Mouse (Mus musculus) neural tube, embryonic 14.5 days (tissue): ENCODE measurements around the gene Lins1. TPM values are rescaled to one million over a fixed set of nuclear protein-coding genes. Genes with fewer than 3 reads are reported as not detected.

Source experiments
- ATAC-seq: fragments of 200-750 bp; cut with Nextera tagmentation; 2 replicates; pipeline ENCODE4 v1.8.0; 2017; ENCODE audit warnings: low read depth, mild to moderate bottlenecking, moderate TSS enrichment, moderate library complexity
- H3K27ac ChIP-seq: fragments of 300-500 bp; sonication (generic); 2 replicates; pipeline ENCODE4 v1.5.1; 2014; ENCODE audit warnings: low read depth, mild to moderate bottlenecking, control low read depth, low read length, moderate library complexity, mixed read lengths
- H3K27me3 ChIP-seq: fragments of 300-500 bp; sonication (generic); 2 replicates; pipeline ENCODE4 v1.6.1; 2014; ENCODE audit warnings: low read length; ENCODE audit not compliant: control insufficient read depth, insufficient read depth
- H3K36me3 ChIP-seq: fragments of 300-500 bp; sonication (generic); 2 replicates; pipeline ENCODE4 v1.6.1; 2014; ENCODE audit warnings: low read length, mixed read lengths; ENCODE audit not compliant: control insufficient read depth, insufficient read depth
- H3K4me1 ChIP-seq: fragments of 300-500 bp; sonication (generic); 2 replicates; pipeline ENCODE4 v1.6.1; 2014; ENCODE audit warnings: low read length; ENCODE audit not compliant: control insufficient read depth, insufficient read depth
- H3K4me2 ChIP-seq: fragments of 300-500 bp; sonication (generic); 2 replicates; pipeline ENCODE4 v1.6.1; 2014; ENCODE audit warnings: mild to moderate bottlenecking, low read depth, low read length, control low read depth
- H3K4me3 ChIP-seq: fragments of 300-500 bp; sonication (generic); 2 replicates; pipeline ENCODE4 v1.5.1; 2014; ENCODE audit warnings: low read depth, low read length, control low read depth, mixed read lengths
- H3K9ac ChIP-seq: fragments of 300-500 bp; sonication (generic); replicated peaks from 2 replicates; pipeline ENCODE4 v1.6.1; 2014; ENCODE audit warnings: low read depth, mild to moderate bottlenecking, control low read depth, low read length, mixed read lengths
- H3K9me3 ChIP-seq: fragments of 300-500 bp; sonication (generic); 2 replicates; pipeline ENCODE4 v1.6.1; 2016; ENCODE audit warnings: low read length; ENCODE audit not compliant: control insufficient read depth
- WGBS: fragments of 180-500 bp; shearing (Covaris S2); extraction: QIAGEN DNeasy Blood & Tissue Kit; methylation state at CpG from one replicate; pipeline ENCODE4 v1.1.7; 2014; 5-methylcytosine and 5-hydroxymethylcytosine counted together
- polyA plus RNA-seq: library from polyadenylated mRNA; unstranded; fragments of >200 nt; fragmentation: Nextera tagmentation; extraction: Ambion mirVana; gene quantifications from 2 replicates; pipeline ENCODE4 v1.2.1, GENCODE M21; 2014

Lins1 gene
- polyA plus RNA-seq = 20.8 and 22.7 TPM in 2 replicates

DNA sequence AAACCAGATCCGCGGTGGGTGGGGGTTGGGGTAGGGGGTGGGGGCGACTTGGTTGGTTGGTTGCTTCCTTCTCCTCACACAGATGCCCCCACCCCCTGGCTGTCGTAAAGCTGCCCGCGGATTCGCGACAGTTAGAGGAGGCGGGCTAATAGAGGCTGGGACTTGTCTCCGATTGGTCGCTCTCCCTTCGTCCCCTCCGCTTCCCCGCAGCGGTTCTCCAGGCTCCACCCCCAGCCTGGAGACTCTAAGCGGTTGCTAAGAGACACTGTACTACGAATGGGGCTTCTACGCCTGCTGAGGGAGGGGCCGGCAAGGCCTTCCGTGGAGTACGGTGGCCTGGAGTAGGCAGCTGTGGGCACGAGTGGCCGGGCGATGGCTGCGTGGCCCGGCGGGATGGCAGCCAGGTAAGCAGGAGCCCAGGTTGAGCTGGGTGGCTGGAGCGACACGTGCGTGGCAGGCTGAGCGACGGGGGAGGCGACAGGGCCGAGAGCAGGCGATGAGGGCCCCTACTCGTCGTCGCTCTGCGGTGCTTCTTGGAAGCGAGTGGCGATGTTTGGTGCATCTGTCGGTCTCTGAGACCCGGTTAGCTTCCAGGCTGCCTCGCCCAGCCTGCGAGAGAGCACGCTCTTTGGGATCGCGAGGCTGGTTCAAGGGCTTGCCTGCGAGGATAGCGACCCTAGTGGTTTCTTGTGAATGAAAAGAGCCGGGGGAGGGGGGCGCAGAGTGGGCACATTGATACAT lies at the start of gene Lins1:
Gene Lins1, plus strand, starts transcription at position 270 of the 741 bp plus-strand sequence.
- Histone ChIP-seq H3K4me1 (peaks cover 12% of the 10 kb centered on the region; the same call in 1 of the 2 replicates), H3K27me3 (no peaks in the 10 kb centered on the region), H3K9ac (peak within 1 kb of the TSS; percentile 80), H3K9me3 (no peaks in the 10 kb centered on the region), H3K4me3 (peak within 1 kb of the TSS; percentile 68), H3K4me2 (peak within 1 kb of the TSS; percentile 96), H3K36me3 (no peaks in the 10 kb centered on the region), H3K27ac (peak within 1 kb of the TSS; percentile 92)
- under 1% methylated on average over 52 of the region's 52 CpGs for WGBS
- ATAC-seq = peak; percentile 99

DNA sequence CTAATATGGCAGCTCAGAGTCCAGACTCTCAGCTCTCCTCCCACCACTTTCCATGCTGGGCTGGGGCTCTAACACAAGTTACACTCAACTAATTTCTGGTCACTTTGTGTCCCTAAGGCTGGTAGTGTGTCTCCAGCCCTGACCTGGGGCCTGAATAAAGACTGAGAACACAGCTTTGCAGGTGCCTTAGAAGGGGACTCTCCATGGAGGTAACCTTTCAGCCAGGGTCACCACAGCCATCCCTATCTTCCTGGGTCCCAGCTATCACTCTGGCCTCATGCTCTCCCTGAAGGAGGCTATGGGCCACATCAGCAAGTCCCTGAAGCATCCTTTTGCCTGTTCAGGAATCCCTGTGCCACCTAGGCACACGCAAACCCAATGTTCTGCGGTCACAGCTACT lies 44.0 kb upstream of the Lins1 start:
- Histone ChIP-seq H3K9ac (no peak overlapping the region), H3K27ac (no peak overlapping the region), H3K27me3 (no peaks in the 10 kb centered on the region), H3K4me2 (no peak overlapping the region), H3K9me3 (no peaks in the 10 kb centered on the region), H3K4me1 (no peaks in the 10 kb centered on the region), H3K4me3 (no peak overlapping the region), H3K36me3 (0 out of 2 replicates have a peak, but pooled peaks cover 9% of the 10 kb centered on the region)
- ATAC-seq = no peak
- WGBS = 97% methylated on average over 2 of the region's 2 CpGs

GRCm38 (mm10) chr7:66649181-66649580 lies 40.5 kb upstream of the Lins1 start:
- H3K27ac ChIP-seq = no peak overlapping the region

GRCm38 (mm10) chr7:66650883-66651282 lies 38.8 kb upstream of the Lins1 start:
- no peaks in the 10 kb centered on the region for H3K9me3 ChIP-seq
- no peak overlapping the region for H3K4me3 ChIP-seq
- no peak overlapping the region for H3K27ac ChIP-seq
- no peaks in the 10 kb centered on the region for H3K4me1 ChIP-seq
- no peak overlapping the region for H3K4me2 ChIP-seq
- ATAC-seq = no peak
- H3K36me3 ChIP-seq = 0 out of 2 replicates have a peak, but pooled peaks cover 5% of the 10 kb centered on the region
- H3K9ac ChIP-seq = no peak overlapping the region
- H3K27me3 ChIP-seq = no peaks in the 10 kb centered on the region
- 53% methylated on average over 5 of the region's 5 CpGs for WGBS

More at GRCm38 (mm10) chr7:66649181-66649580, 40.5 kb upstream of the Lins1 start:
- H3K9me3 ChIP-seq = no peaks in the 10 kb centered on the region
- H3K4me2 ChIP-seq = no peak overlapping the region
- no peaks in the 10 kb centered on the region for H3K4me1 ChIP-seq
- ATAC-seq = no peak
- H3K27me3 ChIP-seq = no peaks in the 10 kb centered on the region
- WGBS = 92% methylated on average over 2 of the region's 2 CpGs
- 0 out of 2 replicates have a peak, but pooled peaks cover 5% of the 10 kb centered on the region for H3K36me3 ChIP-seq
- H3K9ac ChIP-seq = no peak overlapping the region
- no peak overlapping the region for H3K4me3 ChIP-seq

GRCm38 (mm10) chr7:66652216-66652615 lies 37.5 kb upstream of the Lins1 start:
- no peak overlapping the region for H3K4me3 ChIP-seq
- no peaks in the 10 kb centered on the region for H3K4me1 ChIP-seq
- H3K9ac ChIP-seq = no peak overlapping the region
- H3K9me3 ChIP-seq = no peaks in the 10 kb centered on the region
- H3K27me3 ChIP-seq = no peaks in the 10 kb centered on the region
- no peak for ATAC-seq
- H3K36me3 ChIP-seq = 0 out of 2 replicates have a peak, but pooled peaks cover 5% of the 10 kb centered on the region
- no peak overlapping the region for H3K27ac ChIP-seq
- 91% methylated on average over 4 of the region's 4 CpGs for WGBS
- H3K4me2 ChIP-seq = no peak overlapping the region

GRCm38 (mm10) chr7:66653596-66653995 lies 36.1 kb upstream of the Lins1 start:
- no peaks in the 10 kb centered on the region for H3K4me1 ChIP-seq
- 92% methylated on average over 9 of the region's 9 CpGs for WGBS
- no peak for ATAC-seq

DNA sequence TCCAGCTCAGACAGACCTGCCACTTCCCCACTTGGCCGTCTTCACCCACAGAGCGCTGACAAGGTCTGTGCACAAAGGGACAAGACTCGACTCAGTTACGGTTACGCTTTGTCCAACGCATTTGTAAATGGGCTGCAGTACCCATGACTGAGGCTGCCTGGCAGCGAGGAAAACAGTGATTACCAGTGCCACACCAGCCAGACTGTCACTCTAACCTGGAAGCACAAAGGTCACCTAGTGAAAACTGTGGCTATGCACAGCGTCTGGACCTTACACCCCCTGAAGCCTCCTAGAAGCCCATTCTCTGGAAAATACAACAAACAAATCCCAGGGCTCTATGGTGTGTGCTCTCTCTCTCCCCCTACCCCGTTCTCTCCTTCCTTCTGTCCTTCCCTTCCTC lies 34.2 kb upstream of the Lins1 start:
- 91% methylated on average over 9 of the region's 9 CpGs for WGBS

More at GRCm38 (mm10) chr7:66653596-66653995, 36.1 kb upstream of the Lins1 start:
- no peaks in the 10 kb centered on the region for H3K9me3 ChIP-seq
- H3K36me3 ChIP-seq = 0 out of 2 replicates have a peak, but pooled peaks cover 4% of the 10 kb centered on the region
- H3K27ac ChIP-seq = no peak overlapping the region
- no peak overlapping the region for H3K9ac ChIP-seq
- H3K27me3 ChIP-seq = no peaks in the 10 kb centered on the region
- H3K4me3 ChIP-seq = no peak overlapping the region
- H3K4me2 ChIP-seq = no peak overlapping the region

GRCm38 (mm10) chr7:66660291-66660690 lies 29.4 kb upstream of the Lins1 start:
- Histone ChIP-seq H3K36me3 (peaks cover 9% of the 10 kb centered on the region; the same call in 1 of the 2 replicates), H3K4me2 (no peak overlapping the region), H3K9me3 (no peaks in the 10 kb centered on the region), H3K27me3 (no peaks in the 10 kb centered on the region), H3K9ac (no peak overlapping the region), H3K4me1 (no peaks in the 10 kb centered on the region), H3K4me3 (no peak overlapping the region), H3K27ac (no peak overlapping the region)
- ATAC-seq = no peak
- 85% methylated on average over 7 of the region's 7 CpGs for WGBS

More for the DNA sequence above, 34.2 kb upstream of the Lins1 start:
- Histone ChIP-seq H3K36me3 (peaks cover 9% of the 10 kb centered on the region; the same call in 1 of the 2 replicates), H3K4me3 (no peak overlapping the region), H3K27ac (no peak overlapping the region), H3K4me1 (no peaks in the 10 kb centered on the region), H3K4me2 (no peak overlapping the region), H3K27me3 (no peaks in the 10 kb centered on the region), H3K9me3 (no peaks in the 10 kb centered on the region), H3K9ac (no peak overlapping the region)
- ATAC-seq = no peak

DNA sequence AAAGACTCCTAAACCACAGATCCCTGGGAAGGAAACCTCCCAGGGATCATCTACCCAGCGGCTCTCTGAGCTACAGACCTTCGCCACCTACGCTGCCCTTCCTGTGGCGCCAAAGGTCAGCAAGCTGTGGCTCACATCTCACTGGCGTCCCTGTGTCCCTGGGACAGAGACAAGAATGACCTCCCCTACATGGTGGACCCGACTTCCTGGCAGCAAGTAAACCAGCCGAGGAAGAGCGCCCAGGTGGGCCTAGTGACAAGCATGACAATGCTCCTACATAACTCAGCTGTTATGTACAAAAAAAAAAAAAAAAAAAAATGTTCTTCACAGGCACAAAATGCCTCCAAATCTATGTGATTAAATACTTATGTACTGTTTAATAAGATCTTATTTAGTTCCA lies 28.7 kb upstream of the Lins1 start:
- H3K27me3 ChIP-seq = no peaks in the 10 kb centered on the region
- 85% methylated on average over 8 of the region's 8 CpGs for WGBS

More for the DNA sequence above, 28.7 kb upstream of the Lins1 start:
- Histone ChIP-seq H3K4me2 (no peak overlapping the region), H3K4me3 (no peak overlapping the region), H3K36me3 (peaks cover 9% of the 10 kb centered on the region; the same call in 1 of the 2 replicates), H3K27ac (no peak overlapping the region), H3K4me1 (no peaks in the 10 kb centered on the region), H3K9me3 (no peaks in the 10 kb centered on the region), H3K9ac (no peak overlapping the region)
- no peak for ATAC-seq
